Mouse (Mus musculus) myocyte (in vitro differentiated cells): ENCODE results near the gene Trim41.
A peak's percentile ranks its signal among the peaks of the same experiment; 100 is the strongest.

Experiments used
- MYOG ChIP-seq, 3 experiments: IDR thresholded peaks; one replicate each; pipeline ENCODE4 v1.6.1; 2011; ENCODE audit warnings: control low read depth in 2 of 3, low read depth in 2 of 3, mild to moderate bottlenecking in 2 of 3; ENCODE audit not compliant: insufficient read length in 2 of 3, control insufficient read depth in 1 of 3, insufficient read depth in 1 of 3
- SRF ChIP-seq: IDR thresholded peaks from one replicate; pipeline ENCODE4 v1.6.1; 2011; ENCODE audit warnings: low read depth; ENCODE audit not compliant: control insufficient read depth, insufficient read length
- USF1 ChIP-seq: IDR thresholded peaks from one replicate; pipeline ENCODE4 v1.6.1; 2011; ENCODE audit warnings: low read depth, mild to moderate bottlenecking, control low read depth, moderate library complexity

- no peak for TF ChIP-seq USF1
- TF ChIP-seq SRF, result no peak
- TF ChIP-seq MYOG (IDR thresholded peaks at IDR 0.05; ENCODE audit: control insufficient read depth in 1 of 3, insufficient read depth in 1 of 3, insufficient read length in 2 of 3, low read depth in 2 of 3), result peak in 1 of 3 experiments; percentile 55
Observed at GRCm38 (mm10) chr11:48833731-48834639, 16.8 kb upstream of the Trim41 start.
